Mouse (Mus musculus) ES-Bruce4 (cell line): ENCODE measurements around the gene Ccdc106. TPM values are rescaled to one million over a fixed set of nuclear protein-coding genes. Genes with fewer than 3 reads are reported as not detected.

Source experiments
- H3K27ac ChIP-seq: 2 replicates; pipeline ENCODE4 v1.5.1; 2012; ENCODE audit warnings: low read length, inconsistent platforms; ENCODE audit not compliant: insufficient read depth
- H3K27me3 ChIP-seq: 2 replicates; pipeline ENCODE4 v1.6.1; 2012; ENCODE audit warnings: mild to moderate bottlenecking, low read length, inconsistent platforms; ENCODE audit not compliant: control insufficient read depth, poor library complexity, insufficient read depth, severe bottlenecking
- H3K36me3 ChIP-seq: 2 replicates; pipeline ENCODE4 v1.6.1; 2012; ENCODE audit warnings: inconsistent platforms, mild to moderate bottlenecking, low read length, moderate library complexity; ENCODE audit not compliant: control insufficient read depth, poor library complexity, insufficient read depth, severe bottlenecking
- H3K4me1 ChIP-seq: one replicate; pipeline ENCODE4 v1.8.1; 2011; ENCODE audit warnings: low read length; ENCODE audit not compliant: control insufficient read depth, insufficient read depth
- H3K4me3 ChIP-seq: 2 replicates; pipeline ENCODE4 v1.5.1; 2011; ENCODE audit warnings: low read depth, mild to moderate bottlenecking, low read length
- H3K9ac ChIP-seq: 2 replicates; pipeline ENCODE4 v1.6.1; 2012; ENCODE audit warnings: low read depth, mild to moderate bottlenecking, inconsistent platforms; ENCODE audit not compliant: poor library complexity, severe bottlenecking
- H3K9me3 ChIP-seq: replicated peaks from 2 replicates; pipeline ENCODE4 v1.6.1; 2012; ENCODE audit warnings: mild to moderate bottlenecking, low read length, inconsistent platforms; ENCODE audit not compliant: control insufficient read depth, poor library complexity, insufficient read depth, severe bottlenecking
- CTCF ChIP-seq: IDR thresholded peaks from one replicate; pipeline ENCODE4 v1.8.1; 2011; ENCODE audit warnings: low read depth, low read length
- EP300 ChIP-seq: IDR thresholded peaks from 2 replicates; pipeline ENCODE4 v1.6.1; 2011; ENCODE audit warnings: low read depth, low read length; ENCODE audit not compliant: insufficient read depth
- POLR2A ChIP-seq: IDR thresholded peaks from one replicate; pipeline ENCODE4 v1.8.1; 2011; ENCODE audit warnings: low read length; ENCODE audit not compliant: insufficient read depth
- polyA plus RNA-seq: library from polyadenylated mRNA; stranded (reverse); fragments of >200 nt; gene quantifications from 2 replicates; pipeline ENCODE4 v1.2.4, GENCODE M21; 2011; ENCODE audit warnings: low read depth; ENCODE audit not compliant: missing spikeins, insufficient read depth, insufficient read length

Ccdc106 gene
- polyA plus RNA-seq, 1 experiment = 5.7 TPM

DNA sequence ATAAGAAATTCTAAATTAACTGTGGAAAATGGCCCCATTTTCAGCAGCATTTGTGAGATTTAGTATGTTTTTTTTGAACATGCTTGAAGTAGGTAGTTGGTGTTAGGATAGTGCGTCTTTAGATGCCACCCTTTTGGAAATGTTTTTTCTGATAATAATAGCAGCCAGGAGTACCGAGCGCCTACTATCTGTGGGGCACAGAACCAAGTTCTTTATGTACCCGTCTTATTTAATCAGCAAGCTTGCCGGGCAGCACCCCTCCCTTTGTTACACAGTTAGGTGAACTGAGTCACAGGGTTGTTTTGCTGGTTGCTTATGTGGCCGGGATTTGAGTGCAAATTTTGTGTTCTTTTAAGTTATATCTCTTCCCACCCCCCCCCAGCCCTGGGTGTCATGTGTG lies 60.9 kb downstream of the Ccdc106 start:
- peaks cover 43% of the 10 kb centered on the region for H3K36me3 ChIP-seq
- no peaks in the 10 kb centered on the region for H3K27me3 ChIP-seq
- no peak for TF ChIP-seq POLR2A
- TF ChIP-seq CTCF = no peak
- no peak for TF ChIP-seq EP300
- peak overlapping the region; percentile 75 for H3K9ac ChIP-seq
- peaks cover 1% of the 10 kb centered on the region for H3K4me1 ChIP-seq
- H3K27ac ChIP-seq = no peak overlapping the region
- no peak overlapping the region for H3K4me3 ChIP-seq
- H3K9me3 ChIP-seq = no peaks in the 10 kb centered on the region

GRCm38 (mm10) chr7:5081939-5082338 lies 61.6 kb downstream of the Ccdc106 start:
- peaks cover 40% of the 10 kb centered on the region for H3K36me3 ChIP-seq
- peaks cover 1% of the 10 kb centered on the region for H3K4me1 ChIP-seq
- no peak overlapping the region for H3K4me3 ChIP-seq
- H3K9me3 ChIP-seq = no peaks in the 10 kb centered on the region
- no peak overlapping the region for H3K9ac ChIP-seq
- H3K27ac ChIP-seq = no peak overlapping the region
- H3K27me3 ChIP-seq = no peaks in the 10 kb centered on the region
- no peak for TF ChIP-seq EP300
- no peak for TF ChIP-seq CTCF
- no peak for TF ChIP-seq POLR2A

DNA sequence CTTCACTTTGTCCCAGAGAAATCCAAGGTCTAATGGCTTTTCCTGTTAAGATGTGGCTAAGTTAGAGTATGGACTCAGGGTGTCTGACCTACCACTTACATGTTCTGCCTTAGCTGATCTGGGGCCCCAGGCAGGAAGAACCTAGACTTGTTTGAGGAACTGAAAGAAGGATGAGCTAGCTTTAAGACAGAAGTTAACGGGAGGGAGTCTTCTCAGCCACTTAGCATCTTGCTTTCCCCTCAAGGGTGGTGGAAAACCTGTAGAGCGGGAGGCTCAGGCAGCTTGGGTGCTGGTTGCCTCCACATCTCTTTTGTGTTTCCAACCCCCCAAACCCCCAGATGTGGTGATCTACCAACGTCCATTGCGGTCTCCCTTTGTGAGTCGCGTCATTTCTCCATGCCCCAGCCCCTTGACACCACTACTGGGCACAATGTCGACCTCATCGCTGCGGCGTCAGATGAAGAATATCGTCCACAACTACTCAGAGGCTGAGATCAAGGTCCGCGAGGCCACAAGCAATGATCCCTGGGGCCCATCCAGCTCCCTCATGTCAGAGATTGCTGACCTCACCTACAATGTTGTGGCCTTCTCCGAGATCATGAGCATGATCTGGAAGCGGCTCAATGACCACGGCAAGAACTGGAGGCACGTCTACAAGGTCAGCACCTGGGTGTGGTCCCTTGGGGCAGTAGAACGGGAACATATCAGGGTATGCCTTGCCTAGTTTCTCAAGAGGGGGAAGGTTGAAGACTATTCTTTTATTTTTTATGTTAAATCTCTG lies 63.2 kb downstream of the Ccdc106 start:
- no peak for TF ChIP-seq POLR2A
- no peak for TF ChIP-seq EP300
- no peak for TF ChIP-seq CTCF
- no peaks in the 10 kb centered on the region for H3K9me3 ChIP-seq
- H3K27ac ChIP-seq = no peak overlapping the region
- no peak overlapping the region for H3K4me3 ChIP-seq
- H3K4me1 ChIP-seq = peaks cover 1% of the 10 kb centered on the region
- H3K27me3 ChIP-seq = no peaks in the 10 kb centered on the region
- H3K36me3 ChIP-seq = peaks cover 25% of the 10 kb centered on the region
- H3K9ac ChIP-seq = no peak overlapping the region

- peaks cover 21% of the 10 kb centered on the region for H3K36me3 ChIP-seq
- no peaks in the 10 kb centered on the region for H3K9me3 ChIP-seq
- no peaks in the 10 kb centered on the region for H3K27me3 ChIP-seq
- no peak for TF ChIP-seq CTCF
- no peak for TF ChIP-seq POLR2A
- no peak for TF ChIP-seq EP300
- H3K4me3 ChIP-seq = no peak overlapping the region
- peaks cover 1% of the 10 kb centered on the region for H3K4me1 ChIP-seq
- no peak overlapping the region for H3K9ac ChIP-seq
- no peak overlapping the region for H3K27ac ChIP-seq
Observed at GRCm38 (mm10) chr7:5085512-5085911, 65.2 kb downstream of the Ccdc106 start.

DNA sequence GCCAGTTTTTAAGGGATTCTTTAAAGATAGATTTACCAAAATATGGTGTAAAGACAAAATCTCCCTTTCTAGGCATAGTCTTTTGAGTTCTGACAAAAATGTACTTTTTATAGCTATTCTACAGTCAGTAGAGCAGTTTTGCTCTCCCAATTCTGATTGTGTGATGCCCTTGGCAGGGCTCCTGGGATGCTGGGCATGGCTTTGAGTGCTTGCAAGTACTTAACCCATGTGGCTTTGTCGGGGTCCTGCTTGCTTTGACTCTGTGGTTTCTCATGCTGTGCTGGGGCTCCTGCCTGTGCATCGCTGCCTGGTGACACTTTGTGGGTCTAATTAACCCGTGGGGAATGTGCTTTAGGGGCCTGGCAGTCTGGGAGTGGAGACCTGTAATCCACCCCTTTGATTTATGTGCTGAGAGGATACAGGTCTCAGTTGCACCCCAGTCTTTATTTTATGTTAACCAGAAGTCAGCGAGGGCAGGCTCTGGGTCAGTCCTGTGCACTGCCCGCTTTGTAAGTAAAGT lies 66.6 kb downstream of the Ccdc106 start:
- H3K27me3 ChIP-seq = no peaks in the 10 kb centered on the region
- H3K4me1 ChIP-seq = peaks cover 1% of the 10 kb centered on the region
- H3K27ac ChIP-seq = no peak overlapping the region
- TF ChIP-seq POLR2A = no peak
- no peak for TF ChIP-seq CTCF
- no peak for TF ChIP-seq EP300
- no peak overlapping the region for H3K9ac ChIP-seq
- H3K36me3 ChIP-seq = peaks cover 21% of the 10 kb centered on the region
- no peaks in the 10 kb centered on the region for H3K9me3 ChIP-seq
- no peak overlapping the region for H3K4me3 ChIP-seq

GRCm38 (mm10) chr7:5087886-5088285 lies 67.5 kb downstream of the Ccdc106 start:
- H3K36me3 ChIP-seq = peaks cover 21% of the 10 kb centered on the region
- no peak overlapping the region for H3K9ac ChIP-seq
- no peaks in the 10 kb centered on the region for H3K9me3 ChIP-seq
- no peaks in the 10 kb centered on the region for H3K27me3 ChIP-seq
- H3K4me3 ChIP-seq = no peak overlapping the region
- peaks cover 1% of the 10 kb centered on the region for H3K4me1 ChIP-seq
- TF ChIP-seq POLR2A (no peak), EP300 (no peak), CTCF (no peak)
- H3K27ac ChIP-seq = no peak overlapping the region
